Mouse (Mus musculus) hindbrain, embryonic 15.5 days (tissue): Measurements from ENCODE around the gene Map4k5. TPM values are rescaled to one million over a fixed set of nuclear protein-coding genes. Genes with fewer than 3 reads are reported as not detected.

Source experiments
- ATAC-seq: fragments of 200-750 bp; cut with Nextera tagmentation; 2 replicates; pipeline ENCODE4 v1.8.0; 2017; ENCODE audit warnings: low read depth, moderate number of reproducible peaks, moderate TSS enrichment; ENCODE audit not compliant: low FRiP score
- H3K27ac ChIP-seq: fragments of 300-500 bp; sonication (generic); replicated peaks from 2 replicates; pipeline ENCODE4 v1.5.1; 2015; ENCODE audit warnings: mild to moderate bottlenecking, inconsistent platforms
- H3K27me3 ChIP-seq: fragments of 300-500 bp; sonication (generic); 2 replicates; pipeline ENCODE4 v1.6.1; 2015; ENCODE audit warnings: control low read depth, inconsistent platforms
- H3K36me3 ChIP-seq: fragments of 300-500 bp; sonication (generic); 2 replicates; pipeline ENCODE4 v1.6.1; 2015; ENCODE audit warnings: control low read depth, inconsistent platforms
- H3K4me1 ChIP-seq: fragments of 300-500 bp; sonication (generic); replicated peaks from 2 replicates; pipeline ENCODE4 v1.6.1; 2015; ENCODE audit warnings: control low read depth, inconsistent platforms
- H3K4me2 ChIP-seq: fragments of 300-500 bp; sonication (generic); 2 replicates; pipeline ENCODE4 v1.6.1; 2015; ENCODE audit warnings: moderate library complexity, mild to moderate bottlenecking, inconsistent platforms
- H3K4me3 ChIP-seq: fragments of 300-500 bp; sonication (generic); 2 replicates; pipeline ENCODE4 v1.5.1; 2015; ENCODE audit warnings: mild to moderate bottlenecking, inconsistent platforms
- H3K9ac ChIP-seq: fragments of 300-500 bp; sonication (generic); 2 replicates; pipeline ENCODE4 v1.6.1; 2015; ENCODE audit warnings: inconsistent platforms
- H3K9me3 ChIP-seq: fragments of 300-500 bp; sonication (generic); 2 replicates; pipeline ENCODE4 v1.6.1; 2016; ENCODE audit warnings: control low read depth, inconsistent platforms
- WGBS: fragments of 180-500 bp; shearing (Covaris S2); methylation state at CpG from one replicate; pipeline ENCODE4 v1.1.7; 2015; 5-methylcytosine and 5-hydroxymethylcytosine counted together
- polyA plus RNA-seq: library from polyadenylated mRNA; unstranded; fragments of >200 nt; fragmentation: Nextera tagmentation; extraction: Ambion mirVana; gene quantifications from 2 replicates; pipeline ENCODE4 v1.2.1, GENCODE M21; 2015

Map4k5 gene
- polyA plus RNA-seq, 1 experiment from 2014 or later: 26.6 TPM

DNA sequence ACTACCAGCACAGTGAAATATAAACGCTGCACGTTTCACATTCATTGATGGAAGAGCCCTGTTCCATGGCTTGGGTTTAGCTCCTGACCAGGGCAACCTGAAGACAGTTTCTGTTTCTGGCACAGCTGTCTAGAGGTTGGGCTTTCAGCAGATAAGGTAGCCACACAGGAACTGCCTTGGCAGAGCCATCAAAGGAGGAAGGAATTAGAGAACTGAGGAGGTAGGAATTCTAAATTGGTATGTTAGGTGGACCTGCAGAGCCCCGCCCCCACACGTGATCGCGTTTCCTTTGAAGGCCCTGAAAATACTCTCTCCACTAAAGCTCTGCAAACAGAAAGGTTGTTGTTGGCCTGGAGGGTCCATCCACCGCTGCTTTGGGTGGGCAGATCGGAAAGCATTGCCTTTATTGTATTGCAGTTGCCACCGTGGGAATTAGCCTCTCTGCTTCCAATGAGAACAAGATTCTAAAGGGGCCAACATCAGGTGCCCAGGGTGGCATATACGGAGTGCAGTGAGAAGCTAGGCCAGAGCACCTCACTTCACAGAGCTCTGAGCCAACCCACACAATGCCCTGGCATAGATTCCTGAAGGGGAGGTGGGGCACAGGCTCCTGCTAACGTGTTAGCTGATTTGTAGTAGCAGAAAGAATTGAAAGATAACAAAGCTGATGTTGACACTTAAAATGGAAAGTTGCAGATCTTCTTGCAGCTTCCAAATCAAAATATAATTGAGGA is 116.2 kb downstream of the Map4k5 start:
- no peaks in the 10 kb centered on the region for H3K27me3 ChIP-seq
- H3K4me3 ChIP-seq: no peak overlapping the region
- H3K36me3 ChIP-seq: no peaks in the 10 kb centered on the region
- no peak for ATAC-seq
- no peaks in the 10 kb centered on the region for H3K4me1 ChIP-seq
- no peak overlapping the region for H3K9ac ChIP-seq
- H3K27ac ChIP-seq: no peak overlapping the region
- no peak overlapping the region for H3K4me2 ChIP-seq
- 74% methylated on average over 11 of the region's 11 CpGs for WGBS
- no peaks in the 10 kb centered on the region for H3K9me3 ChIP-seq

DNA sequence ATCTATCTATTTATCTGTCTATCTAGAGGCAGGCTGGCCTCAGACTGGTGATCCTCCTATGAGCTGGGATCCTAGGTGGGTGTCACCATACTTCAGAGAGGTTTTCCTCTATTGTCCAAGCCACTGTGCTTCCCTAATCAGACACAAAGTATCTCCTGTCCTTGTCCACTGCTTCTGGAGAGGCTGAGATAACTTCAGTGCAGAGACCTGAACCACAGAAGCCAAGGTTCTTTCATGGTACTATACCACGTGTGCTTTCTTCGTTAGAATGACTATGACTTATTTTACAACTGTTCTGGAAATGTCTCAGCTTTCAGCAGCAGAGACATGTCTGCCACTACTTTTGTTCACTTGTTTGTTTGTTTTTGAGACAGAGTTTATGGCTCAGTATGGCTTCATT is 124.2 kb downstream of the Map4k5 start:
- no peak overlapping the region for H3K4me3 ChIP-seq
- peaks cover 6% of the 10 kb centered on the region for H3K4me1 ChIP-seq
- no peaks in the 10 kb centered on the region for H3K27me3 ChIP-seq
- no peaks in the 10 kb centered on the region for H3K9me3 ChIP-seq
- H3K9ac ChIP-seq: no peak overlapping the region
- H3K4me2 ChIP-seq: no peak overlapping the region
- WGBS: 96% methylated on average over 2 of the region's 2 CpGs
- H3K27ac ChIP-seq: no peak overlapping the region
- no peaks in the 10 kb centered on the region for H3K36me3 ChIP-seq
- no peak for ATAC-seq

DNA sequence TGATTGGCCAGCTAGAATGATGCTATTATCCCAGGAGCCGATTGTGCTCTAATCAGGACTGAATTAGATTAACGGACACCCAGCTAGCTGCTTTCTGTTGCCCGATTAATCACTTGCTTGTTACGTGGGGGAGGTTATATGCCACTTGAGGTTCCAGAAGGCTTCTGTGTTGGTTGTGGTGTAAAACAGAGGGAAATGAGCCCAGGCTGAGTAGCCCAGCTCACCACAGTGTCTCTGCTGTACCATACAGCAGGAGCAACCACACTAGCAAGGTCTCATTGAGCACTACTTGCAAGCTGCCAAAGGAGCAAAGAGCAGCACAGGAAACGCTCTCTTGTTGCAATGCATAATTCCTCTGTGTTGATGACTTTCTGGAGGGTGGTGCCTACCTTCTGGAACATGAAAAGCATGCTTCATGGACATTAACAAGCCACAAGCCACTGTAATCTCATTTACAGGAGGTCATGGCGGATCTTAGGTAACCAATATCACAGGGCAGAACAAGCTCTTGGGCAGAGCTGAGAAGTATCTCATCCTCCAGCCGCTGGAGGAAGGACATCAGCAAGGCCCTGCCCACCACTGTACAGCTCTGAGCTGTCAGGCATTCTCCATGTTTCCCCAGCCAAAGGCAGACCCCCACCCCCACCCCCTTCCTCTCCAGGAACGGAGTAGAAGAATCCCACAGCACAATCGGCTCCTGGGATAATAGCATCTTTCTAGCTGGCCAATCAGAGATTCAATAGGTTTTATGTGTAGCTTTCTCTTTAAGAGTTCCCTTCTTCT is 125.3 kb downstream of the Map4k5 start:
- Histone ChIP-seq H3K27me3 (no peaks in the 10 kb centered on the region), H3K9ac (no peak overlapping the region), H3K27ac (no peak overlapping the region), H3K9me3 (no peaks in the 10 kb centered on the region), H3K4me2 (no peak overlapping the region), H3K36me3 (no peaks in the 10 kb centered on the region), H3K4me1 (peaks cover 6% of the 10 kb centered on the region), H3K4me3 (no peak overlapping the region)
- ATAC-seq: no peak
- 40% methylated on average over 9 of the region's 9 CpGs for WGBS

DNA sequence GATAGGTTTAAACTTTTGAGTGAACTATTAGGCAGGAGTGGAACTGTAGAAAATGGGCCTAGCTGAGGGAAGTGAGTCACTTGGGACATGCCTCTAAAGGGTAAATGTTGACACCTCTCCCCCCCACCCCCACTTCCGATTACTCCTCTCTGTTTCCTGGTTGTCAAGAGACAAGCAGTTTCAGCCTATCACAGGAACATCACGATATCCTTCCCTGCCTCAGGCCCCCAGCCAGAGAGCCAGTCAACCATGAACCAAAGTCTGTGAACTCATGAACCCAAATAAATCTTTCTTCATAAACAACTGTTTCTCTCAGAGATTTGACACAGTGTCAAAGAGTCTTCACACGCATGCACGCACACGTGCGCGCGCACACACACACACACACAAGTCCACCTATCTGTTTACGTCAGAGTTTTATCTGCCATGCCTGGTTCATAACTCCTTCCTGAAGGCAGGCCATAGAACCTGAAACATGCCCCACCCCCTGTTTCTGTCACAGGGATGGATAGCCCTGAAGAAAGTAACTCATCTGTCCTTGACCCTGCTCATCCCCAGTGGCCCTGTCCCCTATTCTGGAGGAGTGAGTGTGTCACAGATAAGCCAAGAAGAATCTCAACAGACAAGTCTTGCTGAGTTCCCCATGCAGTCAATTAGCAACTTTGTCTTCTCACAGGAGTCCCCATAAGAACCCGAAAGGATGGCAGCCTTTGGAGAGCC is 126.7 kb downstream of the Map4k5 start:
- H3K4me2 ChIP-seq: no peak overlapping the region
- WGBS: 85% methylated on average over 10 of the region's 10 CpGs

DNA sequence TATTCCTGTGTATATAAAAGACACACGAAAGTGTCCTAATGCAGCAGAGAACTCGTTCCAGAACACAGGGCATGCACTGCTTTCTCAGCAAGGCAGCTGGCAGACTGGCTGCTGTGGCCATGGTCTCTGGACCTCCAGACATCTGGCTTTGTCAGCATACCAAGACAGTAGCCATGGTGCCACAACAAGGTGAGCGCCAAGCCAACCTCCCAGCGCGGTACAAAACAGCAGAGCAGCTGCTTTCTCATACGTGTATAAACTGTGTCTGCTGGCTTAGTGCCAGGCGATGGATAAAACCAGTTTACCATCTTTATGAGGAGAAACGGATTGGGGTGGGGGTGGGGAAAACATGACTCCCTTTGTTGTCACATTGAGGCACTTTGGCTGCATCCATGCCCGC is 127.5 kb downstream of the Map4k5 start:
- Histone ChIP-seq H3K27ac (no peak overlapping the region), H3K9ac (no peak overlapping the region), H3K36me3 (no peaks in the 10 kb centered on the region), H3K4me1 (peaks cover 6% of the 10 kb centered on the region), H3K27me3 (no peaks in the 10 kb centered on the region), H3K4me2 (no peak overlapping the region), H3K4me3 (no peak overlapping the region), H3K9me3 (no peaks in the 10 kb centered on the region)
- 48% methylated on average over 9 of the region's 9 CpGs for WGBS
- no peak for ATAC-seq

More for the DNA sequence above, 126.7 kb downstream of the Map4k5 start:
- Histone ChIP-seq H3K27ac (no peak overlapping the region), H3K4me1 (peaks cover 6% of the 10 kb centered on the region), H3K9me3 (no peaks in the 10 kb centered on the region), H3K36me3 (no peaks in the 10 kb centered on the region), H3K27me3 (no peaks in the 10 kb centered on the region), H3K9ac (no peak overlapping the region), H3K4me3 (no peak overlapping the region)
- ATAC-seq: no peak

DNA sequence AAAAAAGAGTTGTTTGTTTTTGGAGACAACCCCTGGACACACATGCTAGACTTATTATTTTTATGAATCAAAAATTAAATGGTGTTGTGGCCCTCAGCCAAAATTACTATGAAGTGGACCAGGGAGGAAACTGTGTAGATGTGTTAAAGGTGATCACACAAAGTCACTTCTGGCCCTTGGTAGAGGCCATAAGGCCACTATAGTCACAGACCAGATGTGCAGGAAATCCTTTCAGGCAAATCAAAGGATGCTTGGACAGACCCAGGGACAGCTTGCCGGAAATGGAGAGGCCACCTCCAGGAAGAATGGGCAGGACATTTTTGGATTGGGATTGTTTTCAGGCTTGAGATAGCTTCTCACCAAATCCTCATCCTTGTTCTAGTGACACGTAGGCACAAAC is 131.4 kb downstream of the Map4k5 start:
- WGBS: 65% methylated on average over 2 of the region's 2 CpGs
- Histone ChIP-seq H3K27ac (no peak overlapping the region), H3K9me3 (no peaks in the 10 kb centered on the region), H3K4me1 (peaks cover 16% of the 10 kb centered on the region), H3K36me3 (no peaks in the 10 kb centered on the region), H3K9ac (no peak overlapping the region), H3K27me3 (no peaks in the 10 kb centered on the region), H3K4me3 (no peak overlapping the region), H3K4me2 (no peak overlapping the region)
- ATAC-seq: no peak

DNA sequence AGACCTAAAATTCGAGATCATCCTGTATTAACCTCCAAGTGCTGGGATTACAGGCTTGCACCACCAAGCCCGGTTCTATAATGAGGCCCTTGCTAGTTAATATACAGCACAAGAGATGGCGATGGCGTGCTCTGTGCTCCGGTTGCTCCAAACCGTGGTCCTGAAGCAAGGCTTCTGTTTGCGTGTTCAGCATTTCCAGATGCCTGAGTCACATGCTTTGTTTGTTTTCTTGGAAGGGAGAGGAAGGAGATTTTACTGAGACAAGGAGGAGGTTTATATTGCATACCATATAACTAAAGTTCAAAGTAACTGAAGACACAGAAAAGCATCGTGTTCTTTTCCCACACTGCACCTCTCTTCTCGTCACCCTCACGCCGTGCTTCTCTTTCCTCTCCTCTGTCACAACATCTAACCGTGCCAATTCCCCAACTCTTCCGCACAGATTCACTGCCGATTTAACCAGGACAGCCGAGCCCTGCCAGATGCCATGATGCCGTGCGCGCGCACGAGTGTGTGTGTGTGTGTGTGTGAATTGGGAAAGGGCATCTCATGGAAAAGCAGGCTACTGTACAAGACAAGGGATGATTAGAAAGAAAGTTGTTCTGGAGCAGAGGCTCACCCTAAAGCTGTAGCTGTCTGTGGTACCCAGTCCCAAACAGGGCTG is 132.1 kb downstream of the Map4k5 start:
- no peak for ATAC-seq
- H3K9ac ChIP-seq: no peak overlapping the region
- WGBS: 79% methylated on average over 20 of the region's 20 CpGs

DNA sequence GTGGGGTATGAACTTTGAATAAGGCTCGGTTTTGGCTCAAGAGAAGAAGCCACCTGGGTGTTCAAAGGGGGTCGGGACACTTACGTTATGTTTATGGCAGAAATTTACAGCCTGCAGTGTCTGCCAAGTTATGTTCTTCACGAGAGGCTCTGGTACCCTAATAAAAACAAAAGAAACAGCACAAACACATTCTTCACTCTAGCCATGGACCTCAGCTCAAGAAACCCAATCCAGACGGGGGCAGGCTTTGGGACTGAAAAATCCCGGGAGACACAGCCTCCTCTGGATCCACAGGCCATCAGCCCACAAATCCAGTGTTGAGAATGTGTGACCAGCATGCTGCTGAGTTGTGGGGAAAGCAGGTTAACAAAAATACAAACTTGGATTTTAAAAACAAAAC is 133.0 kb downstream of the Map4k5 start:
- WGBS: 67% methylated on average over 6 of the region's 6 CpGs
- peaks cover 16% of the 10 kb centered on the region for H3K4me1 ChIP-seq
- no peak overlapping the region for H3K4me3 ChIP-seq
- H3K36me3 ChIP-seq: no peaks in the 10 kb centered on the region
- H3K9me3 ChIP-seq: no peaks in the 10 kb centered on the region
- H3K9ac ChIP-seq: no peak overlapping the region
- no peak overlapping the region for H3K4me2 ChIP-seq
- no peaks in the 10 kb centered on the region for H3K27me3 ChIP-seq
- H3K27ac ChIP-seq: no peak overlapping the region
- no peak for ATAC-seq

More for the DNA sequence above, 132.1 kb downstream of the Map4k5 start:
- Histone ChIP-seq H3K27ac (0 out of 2 replicates have a peak overlapping the region, but pooled peaks have one; percentile 13), H3K4me1 (peaks cover 16% of the 10 kb centered on the region), H3K4me3 (no peak overlapping the region), H3K4me2 (no peak overlapping the region), H3K9me3 (no peaks in the 10 kb centered on the region), H3K27me3 (no peaks in the 10 kb centered on the region), H3K36me3 (no peaks in the 10 kb centered on the region)

DNA sequence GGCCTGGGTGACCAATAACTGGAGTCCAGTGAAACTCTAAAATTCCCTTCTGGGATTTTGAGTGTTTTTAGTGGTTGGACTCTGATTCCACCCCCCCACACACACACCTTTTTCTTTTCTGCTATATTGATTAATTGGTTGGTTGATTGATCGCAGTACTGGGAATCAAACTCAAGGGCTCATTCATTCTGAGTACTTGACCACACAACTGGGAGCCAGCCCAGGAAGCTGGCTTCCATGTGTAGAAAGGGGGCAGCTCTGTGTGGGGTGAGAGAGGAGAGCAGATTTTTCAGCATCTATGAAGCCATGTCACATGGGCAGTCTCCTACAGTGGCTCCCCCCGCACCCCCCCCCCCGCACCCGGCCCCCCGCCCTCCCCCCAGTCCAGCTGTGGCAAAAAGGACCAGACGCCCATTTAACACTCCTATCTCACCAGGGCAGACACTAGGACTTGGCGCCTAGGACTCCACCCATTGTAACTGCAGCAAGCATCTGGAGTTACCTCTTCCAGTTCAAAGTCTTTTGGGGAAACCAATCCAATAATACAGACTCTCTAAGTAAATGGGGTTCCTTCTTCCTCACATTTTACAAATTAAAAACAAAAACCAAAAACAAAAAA is 133.6 kb downstream of the Map4k5 start:
- Histone ChIP-seq H3K36me3 (no peaks in the 10 kb centered on the region), H3K9me3 (no peaks in the 10 kb centered on the region), H3K27me3 (no peaks in the 10 kb centered on the region), H3K4me2 (no peak overlapping the region), H3K27ac (no peak overlapping the region), H3K4me1 (peaks cover 16% of the 10 kb centered on the region), H3K4me3 (no peak overlapping the region), H3K9ac (no peak overlapping the region)
- WGBS: 59% methylated on average over 7 of the region's 7 CpGs
- ATAC-seq: no peak

DNA sequence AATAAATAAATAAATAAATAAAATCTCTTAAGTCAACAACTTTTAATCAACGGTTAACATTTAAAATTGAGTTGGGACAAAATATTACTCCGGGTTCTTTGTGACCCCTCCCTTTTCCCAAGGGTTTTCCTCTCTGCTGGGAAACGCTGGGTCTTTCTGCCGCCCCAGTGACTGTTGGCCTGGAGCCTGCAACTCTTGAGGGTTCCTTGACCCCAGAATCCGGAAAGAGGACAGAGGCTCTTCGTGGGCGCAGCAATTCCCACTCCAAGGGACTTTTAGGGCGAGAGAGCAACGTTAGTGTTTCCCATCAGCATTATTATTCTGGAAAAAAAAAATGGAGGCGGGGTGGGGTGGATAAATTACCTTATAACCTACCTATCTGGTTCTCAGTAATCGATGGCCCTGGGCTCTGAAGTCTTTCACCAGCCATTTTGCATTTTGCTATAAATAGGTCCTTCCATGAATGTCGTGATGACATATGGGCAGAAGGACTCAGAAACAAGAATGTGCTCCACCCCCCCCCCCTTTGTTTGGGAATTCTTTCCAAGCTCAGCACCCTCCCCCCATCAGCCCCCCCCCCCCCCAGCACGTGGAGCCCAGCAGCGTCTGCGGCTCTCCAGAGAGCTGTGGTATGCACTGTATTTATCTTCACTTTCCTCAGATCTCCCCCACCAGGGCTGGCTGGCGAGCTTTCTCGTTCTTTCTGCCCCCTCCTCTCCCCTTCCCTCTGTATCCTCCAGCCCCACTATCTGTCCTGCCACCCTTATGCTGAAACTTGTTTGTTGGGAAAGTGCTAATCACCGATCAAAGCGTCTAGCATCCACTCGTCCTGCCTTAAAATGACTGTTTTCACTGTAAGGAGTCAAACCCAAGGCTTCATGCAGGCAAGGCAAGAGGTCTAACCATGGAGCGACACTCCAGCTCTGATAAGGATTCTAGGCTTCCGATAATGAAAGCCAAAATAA is 134.5 kb downstream of the Map4k5 start:
- H3K27me3 ChIP-seq: no peaks in the 10 kb centered on the region

More for the DNA sequence above, 134.5 kb downstream of the Map4k5 start:
- Histone ChIP-seq H3K4me2 (peak overlapping the region; percentile 54), H3K36me3 (no peaks in the 10 kb centered on the region), H3K9me3 (no peaks in the 10 kb centered on the region), H3K9ac (no peak overlapping the region), H3K27ac (no peak overlapping the region), H3K4me1 (peaks cover 16% of the 10 kb centered on the region), H3K4me3 (no peak overlapping the region)
- 9% methylated on average over 22 of the region's 22 CpGs for WGBS
- peak; percentile 32; the same call in 1 of the 2 replicates for ATAC-seq
